In genomic region chr17:50120098-50120497, GRCm38 (mm10) we compare ENCODE assay signal across 11 mouse cellular contexts.
DNase-seq lines count a peak whose midpoint lies in the region.
"Had no signal": no experiment of that assay in that cellular context is flagged by ENCODE, and none has a peak within 500 bp of the region (broad histone marks: within the 10 kb centered on the region; RNA-seq: fewer than 3 reads in every experiment).

No protein-coding gene starts in this region.

- DNase-seq in gastrocnemius, adult 18-20 months (ENCODE audit: low spot score), result peak; percentile 83
- no peak for DNase-seq in gastrocnemius, postnatal 4 days (ENCODE audit: low spot score in 2 of 2)
- peak; percentile 48 for DNase-seq in layer of hippocampus, adult 9-11 months
- no peak for DNase-seq in layer of hippocampus, adult 9-10 months (ENCODE audit: low spot score)
- peak; percentile 78 for DNase-seq in gastrocnemius, postnatal 25 days
- DNase-seq in lung, postnatal 25 days (ENCODE audit: low spot score), result peak; percentile 45
- DNase-seq in liver, result no peak
- DNase-seq in embryo, embryonic 9.5 days (ENCODE audit: extremely low spot score), result no peak
- DNase-seq: cerebellum, adult 11-12 months; lung, embryonic 14.5 days; right cerebral cortex, adult 18-20 months had no signal

Comparison
In these comparisons a context has a peak if more than half of its experiments do, and no peak if none do; other contexts are left out.
1. DNase-seq: peak in gastrocnemius, adult 18-20 months (single experiment), layer of hippocampus, adult 9-11 months (single experiment), gastrocnemius, postnatal 25 days (single experiment) and lung, postnatal 25 days (single experiment); none in gastrocnemius, postnatal 4 days (0 of 2), layer of hippocampus, adult 9-10 months (single experiment), liver (single experiment) and embryo, embryonic 9.5 days (single experiment).